Mouse (Mus musculus) stomach, postnatal 0 days (tissue): ENCODE data around the gene Dus3l.

Experiments used
- CTCF ChIP-seq: IDR thresholded peaks from 2 replicates; pipeline ENCODE4 v1.5.1; 2016; ENCODE audit warnings: antibody characterized with exemption, low read depth, mild to moderate bottlenecking, moderate library complexity
- EP300 ChIP-seq: optimal IDR thresholded peaks from 2 replicates; pipeline ENCODE3; 2016; ENCODE audit warnings: antibody characterized with exemption

- TF ChIP-seq CTCF (no peak), EP300 (no peak)
Observed at GRCm38 (mm10) chr17:56744173-56744572, 20.4 kb upstream of the Dus3l start.
